Mouse (Mus musculus) erythroblast, embryonic 14.5 days (primary cell): Measurements from ENCODE around the gene Cog5. TPM values are rescaled to one million over a fixed set of nuclear protein-coding genes. Genes with fewer than 3 reads are reported as not detected.

ENCODE experiments used
- H3K27me3 ChIP-seq: 2 replicates; pipeline ENCODE4 v1.6.1; 2012; ENCODE audit warnings: inconsistent platforms; ENCODE audit not compliant: control insufficient read depth
- H3K36me3 ChIP-seq: 2 replicates; pipeline ENCODE4 v1.6.1; 2012; ENCODE audit warnings: mild to moderate bottlenecking, inconsistent platforms; ENCODE audit not compliant: control insufficient read depth
- H3K4me1 ChIP-seq: 2 replicates; pipeline ENCODE4 v1.6.1; 2012; ENCODE audit warnings: inconsistent platforms; ENCODE audit not compliant: control insufficient read depth
- H3K4me3 ChIP-seq: replicated peaks from 2 replicates; pipeline ENCODE3; 2012; ENCODE audit warnings: moderate library complexity, mild to moderate bottlenecking, inconsistent platforms
- H3K9me3 ChIP-seq: 2 replicates; pipeline ENCODE4 v1.6.1; 2012; ENCODE audit warnings: low read length, inconsistent platforms, mixed read lengths; ENCODE audit not compliant: control insufficient read depth
- GATA1 ChIP-seq: IDR thresholded peaks from 2 replicates; pipeline ENCODE4 v1.6.1; 2012; ENCODE audit warnings: low read length, inconsistent platforms, mixed read lengths
- TAL1 ChIP-seq: IDR thresholded peaks from 3 replicates; pipeline ENCODE4 v1.6.1; 2012; ENCODE audit warnings: low read length, inconsistent platforms, mixed read lengths
- polyA plus RNA-seq: library from polyadenylated mRNA; stranded (reverse); fragments of >175 nt; gene quantifications from 2 replicates; pipeline ENCODE4 v1.2.3, GENCODE M21; 2012

The Cog5 gene
- polyA plus RNA-seq, 1 experiment, result 0.03 TPM

DNA sequence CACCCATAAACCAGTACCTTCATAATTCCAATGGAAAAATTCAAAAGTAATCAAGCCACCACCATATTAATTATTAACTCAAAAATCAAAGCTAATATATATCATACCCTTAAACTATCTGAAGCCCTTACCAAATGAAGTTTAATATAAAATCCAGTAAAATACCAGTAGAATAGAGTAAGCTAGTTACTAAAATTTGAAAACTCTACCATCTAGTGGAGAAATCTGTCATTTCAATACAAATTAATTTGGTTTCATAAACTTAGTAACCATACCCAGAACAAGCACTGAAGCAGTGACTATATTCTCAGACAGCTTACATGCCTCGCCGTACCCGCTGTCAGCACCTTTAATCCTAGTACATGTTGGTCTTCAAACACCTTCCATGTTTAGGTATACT is 277.1 kb downstream of the Cog5 start:
- peaks cover 99% of the 10 kb centered on the region for H3K36me3 ChIP-seq
- no peaks in the 10 kb centered on the region for H3K27me3 ChIP-seq
- no peak overlapping the region for H3K4me3 ChIP-seq
- TF ChIP-seq TAL1 (no peak), GATA1 (no peak)
- H3K4me1 ChIP-seq, result no peaks in the 10 kb centered on the region
- no peaks in the 10 kb centered on the region for H3K9me3 ChIP-seq

DNA sequence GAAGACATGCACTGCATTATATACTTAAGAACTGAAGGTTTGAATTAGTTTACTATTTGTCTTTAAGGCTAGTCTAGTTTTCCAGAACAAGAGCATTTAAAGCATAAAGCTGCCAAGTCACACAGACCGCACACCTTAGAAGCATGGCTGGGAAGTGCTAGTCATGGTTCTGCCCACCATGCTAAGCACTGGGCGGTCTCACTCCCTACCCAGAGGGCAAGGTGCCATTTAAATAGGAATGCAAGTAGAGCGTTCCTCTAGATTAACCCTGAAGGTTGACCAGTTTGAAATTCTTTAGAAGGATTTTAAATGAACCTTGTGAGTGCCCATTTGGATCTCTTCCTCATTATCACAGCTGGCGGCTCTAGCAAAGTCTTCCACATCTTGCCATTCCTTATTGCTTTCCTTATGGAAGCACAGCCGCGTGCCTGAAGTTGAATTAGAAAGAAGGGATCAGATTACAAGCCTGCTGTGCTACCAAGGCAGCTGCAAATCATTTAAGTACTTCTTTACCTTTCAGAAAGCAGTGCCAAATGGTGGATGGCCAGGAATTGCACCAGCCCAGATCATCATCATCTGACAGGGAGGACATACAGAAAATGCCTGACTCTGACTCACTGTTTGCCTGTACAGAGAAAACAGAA is 282.1 kb downstream of the Cog5 start:
- H3K27me3 ChIP-seq, result no peaks in the 10 kb centered on the region

GRCm38 (mm10) chr12:31937613-31938012 is 282.9 kb downstream of the Cog5 start:
- peaks cover 97% of the 10 kb centered on the region for H3K36me3 ChIP-seq

More for the DNA sequence above, 282.1 kb downstream of the Cog5 start:
- no peak overlapping the region for H3K4me3 ChIP-seq
- H3K4me1 ChIP-seq, result peaks cover 10% of the 10 kb centered on the region
- TF ChIP-seq GATA1, result no peak
- no peak for TF ChIP-seq TAL1
- peaks cover 97% of the 10 kb centered on the region for H3K36me3 ChIP-seq
- no peaks in the 10 kb centered on the region for H3K9me3 ChIP-seq

DNA sequence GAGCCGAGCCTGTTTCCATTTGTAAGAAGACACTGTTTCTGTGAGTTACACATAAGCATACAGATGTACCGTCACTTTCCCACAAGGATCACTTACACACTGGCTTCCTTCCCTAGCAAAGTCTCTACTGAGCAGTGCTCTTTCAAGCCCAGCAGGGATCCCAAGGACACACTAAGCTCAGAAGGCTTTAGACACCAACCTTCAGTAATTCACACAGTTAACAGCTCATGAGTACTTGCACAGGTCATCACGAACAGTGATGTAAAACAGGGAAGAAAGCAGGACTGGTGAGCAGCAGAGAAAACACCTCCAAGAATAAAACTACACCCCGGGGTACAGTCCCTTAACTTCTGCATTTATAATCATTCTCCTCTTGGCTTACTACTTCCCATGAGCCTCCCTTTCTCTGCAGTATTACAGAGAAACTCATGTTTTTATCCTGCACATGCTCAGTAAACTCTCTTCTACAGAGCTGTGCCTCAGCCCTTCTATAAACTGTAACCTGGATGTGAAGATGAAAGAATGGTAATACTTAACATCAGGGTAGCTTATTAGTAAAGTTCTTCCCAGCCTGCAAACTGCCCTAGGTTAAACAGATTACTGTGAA is 283.8 kb downstream of the Cog5 start:
- no peaks in the 10 kb centered on the region for H3K27me3 ChIP-seq
- H3K9me3 ChIP-seq, result no peaks in the 10 kb centered on the region
- no peak for TF ChIP-seq TAL1
- no peak for TF ChIP-seq GATA1
- no peak overlapping the region for H3K4me3 ChIP-seq
- peaks cover 97% of the 10 kb centered on the region for H3K36me3 ChIP-seq
- H3K4me1 ChIP-seq, result peaks cover 21% of the 10 kb centered on the region

More at GRCm38 (mm10) chr12:31937613-31938012, 282.9 kb downstream of the Cog5 start:
- Histone ChIP-seq H3K9me3 (no peaks in the 10 kb centered on the region), H3K4me3 (no peak overlapping the region), H3K27me3 (no peaks in the 10 kb centered on the region), H3K4me1 (peaks cover 12% of the 10 kb centered on the region)
- TF ChIP-seq TAL1 (no peak), GATA1 (no peak)

- no peak overlapping the region for H3K4me3 ChIP-seq
Observed at GRCm38 (mm10) chr12:31939026-31939425, 284.4 kb downstream of the Cog5 start.

GRCm38 (mm10) chr12:31943020-31943654 is 288.5 kb downstream of the Cog5 start:
- H3K4me3 ChIP-seq, result no peak overlapping the region
- H3K27me3 ChIP-seq, result no peaks in the 10 kb centered on the region
- peaks cover 51% of the 10 kb centered on the region for H3K4me1 ChIP-seq
- H3K36me3 ChIP-seq, result peaks cover 66% of the 10 kb centered on the region
- TF ChIP-seq TAL1 (no peak), GATA1 (0 out of 2 replicates have a peak, but pooled peaks have one; percentile 40)
- H3K9me3 ChIP-seq, result no peaks in the 10 kb centered on the region

More at GRCm38 (mm10) chr12:31939026-31939425, 284.4 kb downstream of the Cog5 start:
- H3K36me3 ChIP-seq, result peaks cover 97% of the 10 kb centered on the region
- TF ChIP-seq GATA1, result no peak
- no peak for TF ChIP-seq TAL1
- H3K9me3 ChIP-seq, result no peaks in the 10 kb centered on the region
- H3K27me3 ChIP-seq, result no peaks in the 10 kb centered on the region
- H3K4me1 ChIP-seq, result peaks cover 26% of the 10 kb centered on the region

GRCm38 (mm10) chr12:31944405-31944804 is 289.7 kb downstream of the Cog5 start:
- TF ChIP-seq GATA1, result no peak
- no peak for TF ChIP-seq TAL1
- Histone ChIP-seq H3K4me3 (no peak overlapping the region), H3K27me3 (no peaks in the 10 kb centered on the region), H3K36me3 (peaks cover 53% of the 10 kb centered on the region), H3K4me1 (peaks cover 54% of the 10 kb centered on the region), H3K9me3 (no peaks in the 10 kb centered on the region)

- Histone ChIP-seq H3K4me3 (no peak overlapping the region), H3K4me1 (peaks cover 64% of the 10 kb centered on the region), H3K27me3 (no peaks in the 10 kb centered on the region), H3K9me3 (no peaks in the 10 kb centered on the region), H3K36me3 (peaks cover 25% of the 10 kb centered on the region)
- TF ChIP-seq TAL1, result no peak
- no peak for TF ChIP-seq GATA1
Observed at GRCm38 (mm10) chr12:31947476-31947875, 292.8 kb downstream of the Cog5 start.
